Mouse (Mus musculus): Measurements from ENCODE around the gene Znfx1. TPM values are rescaled to one million over a fixed set of nuclear protein-coding genes. Genes with fewer than 3 reads are reported as not detected.

The Znfx1 gene
- polyA plus RNA-seq (2012; rRNA removed): 10.6 and 11.9 TPM in 2 replicates
- polyA plus RNA-seq (2014; fragmentation: Nextera tagmentation; extraction: Ambion mirVana): 7.8 and 9.5 TPM in 2 replicates

GRCm38 (mm10) chr2:167062965-167063880 is at the start of gene Znfx1:
Gene Znfx1 (minus strand): TSS chr2:167063015.
- Histone ChIP-seq H3K4me1 (ENCODE audit: control insufficient read depth, insufficient read depth, low read length) (peaks cover 19% of the 10 kb centered on the region), H3K9me3 (ENCODE audit: control insufficient read depth, low read length) (no peaks in the 10 kb centered on the region), H3K27ac (replicated peaks; ENCODE audit: low read depth, low read length) (peak within 1 kb of the TSS; percentile 87), H3K4me2 (replicated peaks; ENCODE audit: low read depth, low read length, severe bottlenecking) (peak within 1 kb of the TSS; percentile 70), H3K36me3 (ENCODE audit: control insufficient read depth, insufficient read depth, low read length) (peaks cover 25% of the 10 kb centered on the region), H3K4me3 (replicated peaks; ENCODE audit: low read length) (peak within 1 kb of the TSS; percentile 89), H3K9ac (ENCODE audit: low read depth, low read length, severe bottlenecking) (peak within 1 kb of the TSS; percentile 92), H3K27me3 (ENCODE audit: control insufficient read depth, insufficient read depth, low read length) (no peaks in the 10 kb centered on the region)
- TF ChIP-seq POLR2A (IDR thresholded peaks at IDR 0.05; ENCODE audit: borderline replicate concordance, extremely low read depth, insufficient read depth, insufficient read length): peak; percentile 100
- ATAC-seq (ENCODE audit: low FRiP score, low read depth) (peak; percentile 93), DNase-seq (ENCODE audit: low spot score) (peak; percentile 96)
- under 1% methylated on average over 41 of the region's 57 CpGs for WGBS

GRCm38 (mm10) chr2:167112259-167112658 is 49.4 kb upstream of the Znfx1 start:
- DNase-seq (ENCODE audit: low spot score): no peak
- Histone ChIP-seq H3K9me3 (ENCODE audit: control insufficient read depth, low read length) (no peaks in the 10 kb centered on the region), H3K27me3 (ENCODE audit: control insufficient read depth, insufficient read depth, low read length) (no peaks in the 10 kb centered on the region), H3K36me3 (ENCODE audit: control insufficient read depth, insufficient read depth, low read length) (no peaks in the 10 kb centered on the region), H3K4me3 (replicated peaks; ENCODE audit: low read length) (no peak overlapping the region), H3K4me1 (ENCODE audit: control insufficient read depth, insufficient read depth, low read length) (peaks cover 5% of the 10 kb centered on the region; the same call in 1 of the 2 replicates), H3K9ac (ENCODE audit: low read depth, low read length, severe bottlenecking) (no peak overlapping the region), H3K27ac (replicated peaks; ENCODE audit: low read depth, low read length) (0 out of 2 replicates have a peak overlapping the region, but pooled peaks have one; percentile 2), H3K4me2 (replicated peaks; ENCODE audit: low read depth, low read length, severe bottlenecking) (no peak overlapping the region)
- 39% methylated on average over 7 of the region's 7 CpGs for WGBS
- TF ChIP-seq POLR2A (IDR thresholded peaks at IDR 0.05; ENCODE audit: borderline replicate concordance, extremely low read depth, insufficient read depth, insufficient read length): no peak
- ATAC-seq (ENCODE audit: low FRiP score, low read depth): no peak

DNA sequence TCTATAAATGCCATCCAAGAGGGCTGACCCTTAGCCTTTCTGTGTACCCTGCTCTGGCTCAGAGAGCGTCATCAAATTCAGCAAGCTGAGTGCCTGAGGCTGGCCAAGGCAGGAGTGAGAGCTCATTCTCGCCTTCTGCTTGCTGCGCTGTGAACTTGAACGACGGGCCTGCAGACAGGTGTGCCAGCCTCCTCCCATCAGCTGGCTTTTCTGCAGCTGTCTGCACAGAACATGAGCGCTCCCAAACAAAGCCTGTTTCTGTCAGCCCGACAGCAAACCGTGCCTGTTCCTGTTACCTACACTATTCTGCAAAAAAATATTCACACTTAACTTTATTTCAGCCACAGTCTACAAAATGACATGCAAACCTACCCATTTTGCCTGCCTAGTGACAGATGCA is 46.7 kb upstream of the Znfx1 start:
- no peak overlapping the region for H3K4me3 ChIP-seq (replicated peaks; ENCODE audit: low read length)

DNA sequence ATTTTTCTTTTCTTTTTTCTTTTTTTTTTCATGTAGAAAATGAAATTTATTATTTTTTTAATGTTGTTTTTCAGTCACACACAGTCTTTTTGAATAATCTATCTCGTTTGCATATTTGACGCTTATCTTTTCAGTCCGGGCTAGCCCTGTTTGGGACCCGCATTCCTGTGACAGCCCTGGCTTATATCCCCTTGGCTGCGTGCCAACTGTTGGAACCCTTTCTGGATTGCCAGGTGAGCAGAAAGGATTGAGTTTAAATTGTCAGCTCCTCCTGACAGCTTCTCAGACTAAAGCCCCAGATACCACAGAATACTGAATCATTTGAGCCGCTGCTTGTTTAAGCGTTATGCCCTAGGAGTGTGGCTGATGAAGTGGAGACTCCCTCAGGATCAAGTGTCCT is 40.7 kb upstream of the Znfx1 start:
- 51% methylated on average over 7 of the region's 7 CpGs for WGBS
- DNase-seq (ENCODE audit: low spot score) (no peak), ATAC-seq (ENCODE audit: low FRiP score, low read depth) (no peak)

More for the DNA sequence above, 46.7 kb upstream of the Znfx1 start:
- Histone ChIP-seq H3K27ac (replicated peaks; ENCODE audit: low read depth, low read length) (no peak overlapping the region), H3K9ac (ENCODE audit: low read depth, low read length, severe bottlenecking) (no peak overlapping the region), H3K4me2 (replicated peaks; ENCODE audit: low read depth, low read length, severe bottlenecking) (no peak overlapping the region), H3K36me3 (ENCODE audit: control insufficient read depth, insufficient read depth, low read length) (no peaks in the 10 kb centered on the region), H3K4me1 (ENCODE audit: control insufficient read depth, insufficient read depth, low read length) (peaks cover 5% of the 10 kb centered on the region; the same call in 1 of the 2 replicates), H3K27me3 (ENCODE audit: control insufficient read depth, insufficient read depth, low read length) (no peaks in the 10 kb centered on the region), H3K9me3 (ENCODE audit: control insufficient read depth, low read length) (no peaks in the 10 kb centered on the region)
- WGBS: 62% methylated on average over 8 of the region's 8 CpGs
- DNase-seq (ENCODE audit: low spot score) (no peak), ATAC-seq (ENCODE audit: low FRiP score, low read depth) (no peak)
- no peak for TF ChIP-seq POLR2A (IDR thresholded peaks at IDR 0.05; ENCODE audit: borderline replicate concordance, extremely low read depth, insufficient read depth, insufficient read length)

GRCm38 (mm10) chr2:167101743-167102441 is 39.1 kb upstream of the Znfx1 start:
- Histone ChIP-seq H3K4me2 (replicated peaks; ENCODE audit: low read depth, low read length, severe bottlenecking) (no peak overlapping the region), H3K27ac (replicated peaks; ENCODE audit: low read depth, low read length) (no peak overlapping the region), H3K9me3 (ENCODE audit: control insufficient read depth, low read length) (no peaks in the 10 kb centered on the region), H3K27me3 (ENCODE audit: control insufficient read depth, insufficient read depth, low read length) (no peaks in the 10 kb centered on the region), H3K4me3 (replicated peaks; ENCODE audit: low read length) (no peak overlapping the region), H3K36me3 (ENCODE audit: control insufficient read depth, insufficient read depth, low read length) (no peaks in the 10 kb centered on the region), H3K4me1 (ENCODE audit: control insufficient read depth, insufficient read depth, low read length) (no peaks in the 10 kb centered on the region), H3K9ac (ENCODE audit: low read depth, low read length, severe bottlenecking) (no peak overlapping the region)
- no peak for DNase-seq (ENCODE audit: low spot score)
- TF ChIP-seq POLR2A (IDR thresholded peaks at IDR 0.05; ENCODE audit: borderline replicate concordance, extremely low read depth, insufficient read depth, insufficient read length): no peak
- ATAC-seq (ENCODE audit: low FRiP score, low read depth): no peak
- 73% methylated on average over 17 of the region's 17 CpGs for WGBS

More for the DNA sequence above, 40.7 kb upstream of the Znfx1 start:
- Histone ChIP-seq H3K27ac (replicated peaks; ENCODE audit: low read depth, low read length) (no peak overlapping the region), H3K4me3 (replicated peaks; ENCODE audit: low read length) (no peak overlapping the region), H3K36me3 (ENCODE audit: control insufficient read depth, insufficient read depth, low read length) (no peaks in the 10 kb centered on the region), H3K27me3 (ENCODE audit: control insufficient read depth, insufficient read depth, low read length) (no peaks in the 10 kb centered on the region), H3K4me2 (replicated peaks; ENCODE audit: low read depth, low read length, severe bottlenecking) (no peak overlapping the region), H3K9me3 (ENCODE audit: control insufficient read depth, low read length) (no peaks in the 10 kb centered on the region), H3K4me1 (ENCODE audit: control insufficient read depth, insufficient read depth, low read length) (no peaks in the 10 kb centered on the region), H3K9ac (ENCODE audit: low read depth, low read length, severe bottlenecking) (no peak overlapping the region)
- no peak for TF ChIP-seq POLR2A (IDR thresholded peaks at IDR 0.05; ENCODE audit: borderline replicate concordance, extremely low read depth, insufficient read depth, insufficient read length)

Measured in limb, embryonic 14.5 days (tissue).